Mouse (Mus musculus) heart, embryonic 16.5 days (tissue): Measurements from ENCODE around the gene Ccnb1. TPM values are rescaled to one million over a fixed set of nuclear protein-coding genes. Genes with fewer than 3 reads are reported as not detected.
"Not testable (repeated sequence)": the region's sequence is repeated elsewhere in the genome, so short reads cannot be mapped to it uniquely, and the experiment has no call there.

Source experiments
- ATAC-seq: fragments of 200-750 bp; cut with Nextera tagmentation; replicated peaks from 2 replicates; pipeline ENCODE4 v1.8.0; 2017; ENCODE audit warnings: moderate number of reproducible peaks; ENCODE audit not compliant: insufficient read depth, low FRiP score; ENCODE audit errors: extremely low read depth
- H3K27ac ChIP-seq: fragments of 300-500 bp; sonication (generic); 2 replicates; pipeline ENCODE4 v1.5.1; 2014; ENCODE audit warnings: mild to moderate bottlenecking, low read length, control low read depth, moderate library complexity
- H3K27me3 ChIP-seq: fragments of 300-500 bp; sonication (generic); 2 replicates; pipeline ENCODE4 v1.6.1; 2014; ENCODE audit warnings: low read length, mixed read lengths; ENCODE audit not compliant: control insufficient read depth, insufficient read depth
- H3K36me3 ChIP-seq: fragments of 300-500 bp; sonication (generic); 2 replicates; pipeline ENCODE4 v1.6.1; 2014; ENCODE audit not compliant: control insufficient read depth, insufficient read depth
- H3K4me1 ChIP-seq: fragments of 300-500 bp; sonication (generic); 2 replicates; pipeline ENCODE4 v1.6.1; 2014; ENCODE audit warnings: low read length, mixed read lengths; ENCODE audit not compliant: control insufficient read depth, insufficient read depth
- H3K4me2 ChIP-seq: fragments of 300-500 bp; sonication (generic); 2 replicates; pipeline ENCODE4 v1.6.1; 2014; ENCODE audit warnings: low read depth, mild to moderate bottlenecking, control low read depth, low read length
- H3K4me3 ChIP-seq: fragments of 300-500 bp; sonication (generic); 2 replicates; pipeline ENCODE4 v1.5.1; 2014; ENCODE audit warnings: mild to moderate bottlenecking, control low read depth, low read length
- H3K9ac ChIP-seq: fragments of 300-500 bp; sonication (generic); 2 replicates; pipeline ENCODE4 v1.6.1; 2014; ENCODE audit warnings: low read length, control low read depth
- H3K9me3 ChIP-seq: fragments of 300-500 bp; sonication (generic); replicated peaks from 2 replicates; pipeline ENCODE4 v1.6.1; 2016; ENCODE audit warnings: low read length; ENCODE audit not compliant: control insufficient read depth
- whole genome bisulfite sequencing: fragments of 180-500 bp; shearing (Covaris S2); extraction: QIAGEN DNeasy Blood & Tissue Kit; methylation state at CpG from one replicate; pipeline ENCODE4 v1.1.7; 2014; 5-methylcytosine and 5-hydroxymethylcytosine counted together
- polyA plus RNA-seq: library from polyadenylated mRNA; unstranded; fragments of >200 nt; fragmentation: Nextera tagmentation; extraction: Ambion mirVana; gene quantifications from 2 replicates; pipeline ENCODE4 v1.2.1, GENCODE M21; 2015

The Ccnb1 gene
- polyA plus RNA-seq, 1 experiment from 2014 or later = 205 TPM

DNA sequence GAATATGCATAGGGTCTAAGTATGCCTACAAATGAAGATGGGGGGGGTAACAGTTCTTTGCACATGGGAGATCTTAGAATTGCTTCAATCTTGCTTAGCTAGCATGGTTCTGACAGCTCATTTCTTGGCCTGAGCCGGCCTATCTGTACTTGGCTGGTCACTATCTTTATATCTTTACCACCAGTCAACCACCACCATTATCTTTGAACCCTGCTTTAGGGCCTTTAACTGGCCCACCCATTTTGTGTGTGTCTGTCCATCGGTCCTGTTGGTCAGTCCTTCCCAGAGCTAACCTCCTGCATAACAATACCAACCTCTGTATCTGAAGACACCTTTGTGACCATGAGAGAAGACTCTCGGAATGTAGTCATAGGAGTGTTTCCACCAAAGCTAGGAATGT is 35.0 kb downstream of the Ccnb1 start:
- H3K4me2 ChIP-seq = no peak overlapping the region
- ATAC-seq = no peak
- no peak overlapping the region for H3K4me3 ChIP-seq
- no peak overlapping the region for H3K9ac ChIP-seq
- WGBS = 76% methylated on average over 3 of the region's 3 CpGs
- peaks cover 3% of the 10 kb centered on the region; the same call in 1 of the 2 replicates for H3K9me3 ChIP-seq
- H3K27me3 ChIP-seq = no peaks in the 10 kb centered on the region
- H3K27ac ChIP-seq = no peak overlapping the region
- H3K4me1 ChIP-seq = 0 out of 2 replicates have a peak, but pooled peaks cover 2% of the 10 kb centered on the region
- no peaks in the 10 kb centered on the region for H3K36me3 ChIP-seq

DNA sequence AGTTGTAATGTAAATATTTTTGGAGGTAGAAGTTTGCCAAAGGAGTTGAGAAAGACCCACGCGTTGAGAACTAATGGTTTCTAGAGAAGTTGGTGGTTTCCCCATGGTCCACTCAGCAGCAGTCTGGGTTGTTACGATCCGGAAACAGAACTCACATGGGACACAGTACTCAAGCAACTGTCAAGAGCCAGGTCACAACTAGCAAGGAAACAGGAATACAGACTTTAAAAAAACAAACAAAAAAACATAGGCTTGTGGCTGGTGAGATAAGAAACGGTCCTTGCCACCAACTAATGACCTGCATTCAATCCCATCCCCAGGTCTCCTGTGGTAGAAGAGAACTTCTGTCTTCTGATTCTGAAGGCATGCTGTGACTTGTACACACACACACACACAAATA is 35.6 kb downstream of the Ccnb1 start:
- no peak for ATAC-seq
- no peak overlapping the region for H3K4me3 ChIP-seq
- H3K9ac ChIP-seq = no peak overlapping the region
- no peaks in the 10 kb centered on the region for H3K27me3 ChIP-seq
- peaks cover 2% of the 10 kb centered on the region; the same call in 1 of the 2 replicates for H3K9me3 ChIP-seq
- WGBS = 54% methylated on average over 5 of the region's 5 CpGs
- 0 out of 2 replicates have a peak, but pooled peaks cover 2% of the 10 kb centered on the region for H3K4me1 ChIP-seq
- no peaks in the 10 kb centered on the region for H3K36me3 ChIP-seq
- no peak overlapping the region for H3K4me2 ChIP-seq
- no peak overlapping the region for H3K27ac ChIP-seq

DNA sequence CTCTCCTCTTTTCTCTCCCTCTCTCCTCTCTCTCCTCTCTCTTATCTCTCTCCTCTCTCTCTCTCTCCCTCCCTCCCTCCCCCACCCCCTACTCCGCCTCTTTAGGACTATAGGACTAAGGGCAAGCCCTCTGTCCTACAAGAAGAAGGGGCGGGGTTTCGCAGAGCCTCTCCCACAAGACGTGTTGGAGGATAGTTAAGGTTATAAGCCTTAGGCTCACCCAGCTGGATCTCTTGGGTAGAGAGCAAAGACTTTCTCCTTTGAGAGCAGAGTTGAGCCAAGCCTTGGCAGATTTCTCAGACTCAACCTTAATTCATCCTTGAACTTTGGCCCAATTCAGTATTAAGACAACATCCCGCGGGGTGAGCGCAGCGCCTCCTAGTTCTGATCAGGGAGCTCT is 37.7 kb downstream of the Ccnb1 start:
- H3K9ac ChIP-seq = no peak overlapping the region
- WGBS = 48% methylated on average over 8 of the region's 8 CpGs
- H3K4me1 ChIP-seq = peaks cover 4% of the 10 kb centered on the region; the same call in 1 of the 2 replicates

DNA sequence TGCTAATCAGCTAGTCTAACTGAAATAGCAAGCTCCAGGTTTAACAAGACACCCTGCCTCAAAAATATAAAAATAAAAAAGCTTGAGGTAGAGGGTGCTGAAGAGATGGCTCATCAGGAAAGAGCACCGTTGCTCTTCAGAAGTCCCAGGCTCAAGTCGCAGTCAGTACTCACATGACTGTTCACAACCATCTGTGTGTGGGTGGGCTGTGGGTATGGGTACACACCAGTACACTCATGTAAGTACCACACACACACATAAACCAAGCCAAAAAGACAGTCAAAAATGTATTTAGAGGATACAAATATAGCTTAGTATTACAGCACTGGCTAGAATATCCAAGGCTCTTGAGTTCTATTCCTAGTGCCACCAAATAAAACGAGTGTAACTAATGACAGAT is 40.3 kb downstream of the Ccnb1 start:
- WGBS = 77% methylated on average over 3 of the region's 3 CpGs
- Histone ChIP-seq H3K4me3 (no peak overlapping the region), H3K4me1 (peaks cover 10% of the 10 kb centered on the region), H3K9ac (no peak overlapping the region), H3K27ac (no peak overlapping the region), H3K36me3 (no peaks in the 10 kb centered on the region), H3K4me2 (no peak overlapping the region), H3K9me3 (no peaks in the 10 kb centered on the region), H3K27me3 (no peaks in the 10 kb centered on the region)
- no peak for ATAC-seq

More for the DNA sequence above, 37.7 kb downstream of the Ccnb1 start:
- Histone ChIP-seq H3K36me3 (no peaks in the 10 kb centered on the region), H3K27ac (no peak overlapping the region), H3K27me3 (no peaks in the 10 kb centered on the region), H3K9me3 (no peaks in the 10 kb centered on the region), H3K4me3 (no peak overlapping the region), H3K4me2 (no peak overlapping the region)
- ATAC-seq = no peak

DNA sequence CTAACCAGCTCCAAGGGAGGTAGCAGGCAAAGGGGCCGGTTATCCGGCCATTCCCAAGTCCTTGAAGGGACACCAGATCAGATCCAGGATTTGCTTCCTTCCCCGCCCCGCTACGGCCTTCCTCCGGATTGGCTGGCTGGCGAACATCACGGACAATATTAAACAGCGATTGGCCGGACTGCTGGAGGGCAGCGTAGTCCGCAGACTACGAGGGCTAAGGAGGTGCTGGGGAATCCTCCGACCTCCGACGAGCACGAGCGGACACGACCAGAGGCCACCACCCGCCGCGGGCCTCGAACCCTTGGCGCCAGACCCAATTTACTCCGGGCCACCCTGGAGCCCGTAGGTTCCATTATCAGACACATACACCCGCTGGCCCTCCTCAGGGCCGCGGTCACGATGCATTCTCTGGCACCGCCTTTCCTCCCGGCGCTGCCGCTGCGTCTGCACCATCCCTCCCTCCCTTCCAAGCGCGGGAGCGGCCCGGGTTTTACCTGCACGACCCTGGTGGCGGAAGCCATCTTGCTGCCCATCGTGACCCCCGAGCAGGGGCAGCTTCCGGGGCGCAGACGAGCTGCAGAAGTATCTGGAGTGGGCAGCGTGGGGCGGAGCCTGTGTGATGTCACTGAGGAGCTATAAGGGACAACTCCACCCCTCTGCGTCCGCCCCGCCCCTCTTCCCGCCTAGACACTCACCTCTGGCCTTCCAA is 42.2 kb downstream of the Ccnb1 start, which contains the start of gene Mrps36:
TSS of gene Mrps36 (minus strand) at position 624 of the 709 bp plus-strand sequence.
- peak within 1 kb of the TSS; percentile 99 for H3K27ac ChIP-seq
- H3K4me3 ChIP-seq = peak within 1 kb of the TSS; percentile 86
- ATAC-seq = peak; percentile 95
- H3K9ac ChIP-seq = peak within 1 kb of the TSS; percentile 93
- no peaks in the 10 kb centered on the region for H3K9me3 ChIP-seq
- peak within 1 kb of the TSS; percentile 70 for H3K4me2 ChIP-seq
- peaks cover 10% of the 10 kb centered on the region for H3K4me1 ChIP-seq
- no peaks in the 10 kb centered on the region for H3K36me3 ChIP-seq
- no peaks in the 10 kb centered on the region for H3K27me3 ChIP-seq
- under 1% methylated on average over 52 of the region's 52 CpGs for WGBS

DNA sequence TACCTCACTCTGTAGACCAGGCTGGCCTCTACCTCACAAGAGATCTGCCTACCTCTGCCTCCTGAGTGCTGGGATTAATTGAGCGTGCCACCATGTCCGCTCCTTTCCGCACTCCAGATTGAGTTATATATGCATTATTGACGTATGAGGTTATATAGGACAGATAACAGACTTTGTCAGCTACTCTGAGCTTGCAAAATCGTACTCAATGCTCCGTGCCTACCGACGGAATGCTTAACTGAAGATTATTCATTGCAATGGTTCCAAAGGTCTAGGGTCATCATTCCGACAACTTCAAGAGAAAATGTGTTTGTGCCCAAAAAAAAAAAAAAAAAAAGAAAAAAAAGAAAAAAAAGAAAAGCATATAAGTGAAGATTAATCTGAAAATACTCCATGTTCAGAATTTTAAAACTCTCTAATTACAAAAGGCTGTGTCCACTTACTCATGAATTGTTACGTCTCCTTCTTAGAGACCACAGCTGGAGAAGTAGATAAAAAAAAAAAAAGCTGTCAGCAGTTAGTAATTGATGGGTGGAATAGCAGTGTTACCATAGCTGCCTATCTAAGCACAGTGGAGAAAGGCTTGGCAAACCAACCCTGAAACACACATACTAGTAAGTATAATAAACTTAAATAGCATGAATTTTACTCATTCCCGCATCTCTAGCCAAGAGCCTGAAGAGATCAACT is 42.9 kb downstream of the Ccnb1 start:
- Histone ChIP-seq H3K4me1 (peaks cover 10% of the 10 kb centered on the region), H3K27ac (peak overlapping the region; percentile 99), H3K36me3 (peaks cover 3% of the 10 kb centered on the region; the same call in 1 of the 2 replicates), H3K9ac (peak overlapping the region; percentile 93), H3K4me3 (peak overlapping the region; percentile 86), H3K27me3 (no peaks in the 10 kb centered on the region), H3K4me2 (peak overlapping the region; percentile 70), H3K9me3 (no peaks in the 10 kb centered on the region)
- peak; percentile 16 for ATAC-seq
- 54% methylated on average over 11 of the region's 11 CpGs for WGBS

DNA sequence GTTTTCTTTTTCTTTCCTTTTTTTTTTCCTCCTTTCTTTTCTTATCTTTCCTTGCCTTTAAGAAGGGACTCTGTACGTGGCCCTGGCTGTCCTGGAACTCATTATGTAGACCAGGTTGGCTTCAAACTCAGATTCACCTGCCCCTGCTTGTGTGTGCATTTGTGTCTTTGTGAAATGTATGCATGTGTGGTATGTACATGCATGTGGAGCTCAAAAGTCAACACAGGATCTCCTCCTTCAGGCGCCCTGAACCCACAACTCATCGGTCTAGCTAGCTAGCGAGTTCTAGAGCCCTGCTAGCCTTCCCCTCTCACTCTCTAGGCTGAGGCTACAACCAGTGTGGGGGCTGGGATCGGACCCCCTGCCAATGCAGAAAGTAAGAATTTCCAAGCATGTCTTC is 43.5 kb downstream of the Ccnb1 start:
- Histone ChIP-seq H3K4me3 (no peak overlapping the region), H3K27me3 (no peaks in the 10 kb centered on the region), H3K9ac (no peak overlapping the region), H3K9me3 (no peaks in the 10 kb centered on the region), H3K27ac (no peak overlapping the region), H3K36me3 (peaks cover 4% of the 10 kb centered on the region; the same call in 1 of the 2 replicates), H3K4me2 (peak overlapping the region; percentile 70), H3K4me1 (peaks cover 10% of the 10 kb centered on the region)
- WGBS = 86% methylated on average over 5 of the region's 5 CpGs
- no peak for ATAC-seq

DNA sequence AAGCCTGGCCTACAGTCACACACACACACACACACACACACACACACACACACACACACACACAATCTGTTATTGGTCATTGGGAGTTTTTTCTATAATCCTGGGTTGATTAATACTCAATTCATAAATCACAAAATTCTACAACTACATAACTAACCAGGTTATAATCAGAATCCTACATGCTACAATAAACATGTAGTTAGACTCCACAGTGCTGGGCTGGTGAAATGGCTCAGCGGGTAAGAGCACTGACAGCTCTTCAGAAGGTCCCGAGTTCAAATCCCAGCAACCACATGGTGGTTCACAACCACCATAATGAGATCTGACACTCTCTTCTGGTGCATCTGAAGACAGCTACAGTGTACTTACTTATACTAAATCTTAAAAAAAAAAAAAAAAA is 53.6 kb downstream of the Ccnb1 start:
- ATAC-seq = no peak
- Histone ChIP-seq H3K27me3 (no peaks in the 10 kb centered on the region), H3K4me1 (peaks cover 14% of the 10 kb centered on the region), H3K27ac (no peak overlapping the region), H3K9me3 (no peaks in the 10 kb centered on the region), H3K36me3 (peaks cover 12% of the 10 kb centered on the region), H3K4me3 (no peak overlapping the region), H3K4me2 (no peak overlapping the region), H3K9ac (no peak overlapping the region)
- 97% methylated on average over 2 of the region's 2 CpGs for WGBS

DNA sequence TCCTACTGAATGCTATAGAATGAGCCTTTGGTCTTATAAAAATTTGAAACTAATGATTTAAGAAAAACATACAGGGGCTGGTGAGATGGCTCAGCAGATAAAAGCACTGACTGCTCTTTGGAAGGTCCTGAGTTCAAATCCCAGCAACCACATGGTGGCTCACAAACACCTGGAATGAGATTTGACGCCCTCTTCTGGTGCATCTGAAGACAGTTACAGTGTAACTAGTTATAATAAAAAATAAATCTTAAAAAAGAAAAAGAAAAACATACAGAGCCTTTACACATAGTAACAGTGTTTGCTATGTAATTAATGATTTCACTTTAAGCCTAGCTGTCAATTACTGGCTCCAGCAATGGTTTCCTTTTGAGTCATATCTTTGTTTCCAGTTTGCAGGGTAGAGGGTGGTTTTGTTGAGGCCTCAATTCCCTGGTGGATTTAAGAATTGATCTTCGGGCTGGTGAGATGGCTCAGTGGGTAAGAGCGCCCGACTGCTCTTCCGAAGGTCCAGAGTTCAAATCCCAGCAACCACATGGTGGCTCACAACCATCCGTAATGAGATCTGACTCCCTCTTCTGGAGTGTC is 54.8 kb downstream of the Ccnb1 start:
- 90% methylated on average over 5 of the region's 6 CpGs for WGBS

More for the DNA sequence above, 54.8 kb downstream of the Ccnb1 start:
- peak overlapping the region; percentile 86; the same call in 1 of the 2 replicates for H3K4me2 ChIP-seq
- H3K9me3 ChIP-seq, H3K27me3 ChIP-seq, ATAC-seq: not testable (repeated sequence)
- H3K4me1 ChIP-seq = peaks cover 17% of the 10 kb centered on the region
- peaks cover 10% of the 10 kb centered on the region for H3K36me3 ChIP-seq
- H3K9ac ChIP-seq = peak overlapping the region; percentile 65
- peak overlapping the region; percentile 83; the same call in 1 of the 2 replicates for H3K4me3 ChIP-seq
- H3K27ac ChIP-seq = peak overlapping the region; percentile 84
